Mouse (Mus musculus) hindbrain, postnatal 0 days (tissue): Measurements from ENCODE around the gene Tagln. TPM values are rescaled to one million over a fixed set of nuclear protein-coding genes. Genes with fewer than 3 reads are reported as not detected.
A peak's percentile ranks its signal among the peaks of the same experiment; 100 is the strongest.

Experiments
- ATAC-seq: fragments of 200-750 bp; cut with Nextera tagmentation; 2 replicates; pipeline ENCODE4 v1.8.0; 2017; ENCODE audit warnings: mild to moderate bottlenecking, moderate TSS enrichment, moderate library complexity
- DNase-seq: peaks from one replicate; pipeline ENCODE4 v3.0.0-alpha.2; 2015; ENCODE audit warnings: low spot score
- H3K27ac ChIP-seq: fragments of 300-500 bp; sonication (generic); 2 replicates; pipeline ENCODE4 v1.5.1; 2014; ENCODE audit warnings: mild to moderate bottlenecking
- H3K27me3 ChIP-seq: fragments of 300-500 bp; sonication (generic); 2 replicates; pipeline ENCODE4 v1.6.1; 2014; ENCODE audit warnings: low read length, mixed read lengths; ENCODE audit not compliant: insufficient read depth
- H3K36me3 ChIP-seq: fragments of 300-500 bp; sonication (generic); 2 replicates; pipeline ENCODE4 v1.6.1; 2014; ENCODE audit warnings: low read length, mixed read lengths; ENCODE audit not compliant: insufficient read depth
- H3K4me1 ChIP-seq: fragments of 300-500 bp; sonication (generic); 2 replicates; pipeline ENCODE4 v1.6.1; 2014; ENCODE audit warnings: antibody characterized with exemption, low read length, mixed read lengths; ENCODE audit not compliant: insufficient read depth
- H3K4me2 ChIP-seq: fragments of 300-500 bp; sonication (generic); 2 replicates; pipeline ENCODE4 v1.6.1; 2014; ENCODE audit warnings: low read depth, mild to moderate bottlenecking, low read length, moderate library complexity, mixed read lengths
- H3K4me3 ChIP-seq: fragments of 300-500 bp; sonication (generic); 2 replicates; pipeline ENCODE4 v1.5.1; 2014; ENCODE audit warnings: low read length
- H3K9ac ChIP-seq: fragments of 300-500 bp; sonication (generic); replicated peaks from 2 replicates; pipeline ENCODE4 v1.6.1; 2014; ENCODE audit warnings: mild to moderate bottlenecking, low read length, moderate library complexity, mixed read lengths
- H3K9me3 ChIP-seq: fragments of 300-500 bp; sonication (generic); 2 replicates; pipeline ENCODE4 v1.6.1; 2016; ENCODE audit warnings: low read length, mixed read lengths
- CTCF ChIP-seq: IDR thresholded peaks from 2 replicates; pipeline ENCODE4 v1.5.1; 2016; ENCODE audit warnings: antibody characterized with exemption, control low read depth, low read depth
- WGBS: fragments of 180-500 bp; shearing (Covaris S2); extraction: QIAGEN DNeasy Blood & Tissue Kit; methylation state at CpG from one replicate; pipeline ENCODE4 v1.1.7; 2014; 5-methylcytosine and 5-hydroxymethylcytosine counted together
- polyA plus RNA-seq: library from polyadenylated mRNA; unstranded; fragments of >200 nt; fragmentation: Nextera tagmentation; extraction: Ambion mirVana; gene quantifications from 2 replicates; pipeline ENCODE4 v1.2.1, GENCODE M21; 2015
- total RNA-seq: library from RNA; depleted of rRNA; stranded (reverse); fragments of >200 nt; gene quantifications from 2 replicates; pipeline ENCODE4 v1.2.3, GENCODE M21; 2014

The Tagln gene
- total and polyA plus RNA-seq, 2 experiments from 2014 or later = 4.0 to 4.4 TPM

GRCm38 (mm10) chr9:45946182-45946871, 10.5 kb upstream of the Tagln start:
- Histone ChIP-seq H3K9ac (no peak overlapping the region), H3K4me1 (no peaks in the 10 kb centered on the region), H3K4me2 (no peak overlapping the region), H3K9me3 (no peaks in the 10 kb centered on the region), H3K4me3 (no peak overlapping the region), H3K27me3 (no peaks in the 10 kb centered on the region), H3K36me3 (peaks cover 67% of the 10 kb centered on the region), H3K27ac (no peak overlapping the region)
- no peak for DNase-seq
- no peak for ATAC-seq
- TF ChIP-seq CTCF = no peak
- 92% methylated on average over 16 of the region's 16 CpGs for WGBS

GRCm38 (mm10) chr9:45945721-45946120, 9.9 kb upstream of the Tagln start:
- H3K4me2 ChIP-seq = no peak overlapping the region
- DNase-seq = no peak
- H3K27ac ChIP-seq = no peak overlapping the region
- no peaks in the 10 kb centered on the region for H3K27me3 ChIP-seq
- 79% methylated on average over 13 of the region's 13 CpGs for WGBS
- no peaks in the 10 kb centered on the region for H3K4me1 ChIP-seq
- no peak for TF ChIP-seq CTCF
- no peaks in the 10 kb centered on the region for H3K9me3 ChIP-seq
- ATAC-seq = no peak
- H3K4me3 ChIP-seq = no peak overlapping the region
- H3K36me3 ChIP-seq = peaks cover 73% of the 10 kb centered on the region
- no peak overlapping the region for H3K9ac ChIP-seq

GRCm38 (mm10) chr9:45944506-45945400, 8.9 kb upstream of the Tagln start:
- no peak for ATAC-seq
- Histone ChIP-seq H3K9me3 (no peaks in the 10 kb centered on the region), H3K4me3 (no peak overlapping the region), H3K9ac (no peak overlapping the region), H3K4me2 (no peak overlapping the region), H3K27ac (no peak overlapping the region), H3K27me3 (no peaks in the 10 kb centered on the region), H3K36me3 (peaks cover 68% of the 10 kb centered on the region), H3K4me1 (no peaks in the 10 kb centered on the region)
- no peak for TF ChIP-seq CTCF
- no peak for DNase-seq
- 86% methylated on average over 13 of the region's 13 CpGs for WGBS

- no peak overlapping the region for H3K4me3 ChIP-seq
- H3K9me3 ChIP-seq = no peaks in the 10 kb centered on the region
- peaks cover 68% of the 10 kb centered on the region for H3K36me3 ChIP-seq
- DNase-seq (no peak), ATAC-seq (peak; percentile 19; the same call in 1 of the 2 replicates)
- no peak overlapping the region for H3K4me2 ChIP-seq
- H3K9ac ChIP-seq = no peak overlapping the region
- H3K27me3 ChIP-seq = no peaks in the 10 kb centered on the region
- no peak overlapping the region for H3K27ac ChIP-seq
- 88% methylated on average over 8 of the region's 8 CpGs for WGBS
- no peaks in the 10 kb centered on the region for H3K4me1 ChIP-seq
- TF ChIP-seq CTCF = no peak
Measured at GRCm38 (mm10) chr9:45943628-45944505, 8.0 kb upstream of the Tagln start.

DNA sequence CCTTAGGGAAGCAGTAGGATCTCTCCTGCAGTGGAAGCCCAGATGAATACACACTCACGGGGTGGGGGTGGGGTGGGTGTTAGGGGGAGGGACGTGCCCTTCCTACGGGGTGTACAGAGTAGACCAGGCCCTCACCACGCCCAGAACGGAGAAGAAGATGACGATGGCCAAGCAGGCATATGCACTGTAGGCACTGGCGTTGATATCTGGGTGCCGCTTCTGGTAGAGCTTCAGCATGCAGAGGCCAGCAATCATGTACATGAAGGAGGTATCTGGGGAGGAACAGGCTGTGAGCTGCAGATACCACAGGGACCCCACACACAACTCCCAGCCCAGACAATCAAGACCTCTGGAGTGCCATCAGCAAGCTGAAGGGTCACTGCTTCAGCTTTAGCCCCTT, 7.1 kb upstream of the Tagln start:
- 98% methylated on average over 8 of the region's 8 CpGs for WGBS
- no peak for TF ChIP-seq CTCF
- no peak overlapping the region for H3K27ac ChIP-seq
- DNase-seq = no peak
- no peak overlapping the region for H3K4me3 ChIP-seq
- ATAC-seq = no peak
- no peaks in the 10 kb centered on the region for H3K9me3 ChIP-seq
- H3K9ac ChIP-seq = no peak overlapping the region
- H3K36me3 ChIP-seq = peaks cover 65% of the 10 kb centered on the region
- H3K4me1 ChIP-seq = no peaks in the 10 kb centered on the region
- H3K4me2 ChIP-seq = no peak overlapping the region
- H3K27me3 ChIP-seq = no peaks in the 10 kb centered on the region

- no peak for DNase-seq
- Histone ChIP-seq H3K27ac (no peak overlapping the region), H3K4me2 (no peak overlapping the region), H3K9me3 (no peaks in the 10 kb centered on the region), H3K36me3 (peaks cover 62% of the 10 kb centered on the region), H3K4me1 (no peaks in the 10 kb centered on the region), H3K9ac (no peak overlapping the region), H3K4me3 (no peak overlapping the region), H3K27me3 (no peaks in the 10 kb centered on the region)
- TF ChIP-seq CTCF = no peak
- ATAC-seq = no peak
- 92% methylated on average over 16 of the region's 16 CpGs for WGBS
Measured at GRCm38 (mm10) chr9:45942464-45942863, 6.6 kb upstream of the Tagln start.
